Mouse (Mus musculus) E14TG2a.4 (cell line): ENCODE measurements around the gene Slc9a3r1.

Source experiments
- CTCF ChIP-seq: conservative IDR thresholded peaks from 2 replicates; pipeline ENCODE4 v1.5.1; 2014; ENCODE audit warnings: low read length
- POU5F1 ChIP-seq: IDR thresholded peaks from 2 replicates; pipeline ENCODE4 v1.6.1; 2014; ENCODE audit warnings: low read length, borderline replicate concordance

DNA sequence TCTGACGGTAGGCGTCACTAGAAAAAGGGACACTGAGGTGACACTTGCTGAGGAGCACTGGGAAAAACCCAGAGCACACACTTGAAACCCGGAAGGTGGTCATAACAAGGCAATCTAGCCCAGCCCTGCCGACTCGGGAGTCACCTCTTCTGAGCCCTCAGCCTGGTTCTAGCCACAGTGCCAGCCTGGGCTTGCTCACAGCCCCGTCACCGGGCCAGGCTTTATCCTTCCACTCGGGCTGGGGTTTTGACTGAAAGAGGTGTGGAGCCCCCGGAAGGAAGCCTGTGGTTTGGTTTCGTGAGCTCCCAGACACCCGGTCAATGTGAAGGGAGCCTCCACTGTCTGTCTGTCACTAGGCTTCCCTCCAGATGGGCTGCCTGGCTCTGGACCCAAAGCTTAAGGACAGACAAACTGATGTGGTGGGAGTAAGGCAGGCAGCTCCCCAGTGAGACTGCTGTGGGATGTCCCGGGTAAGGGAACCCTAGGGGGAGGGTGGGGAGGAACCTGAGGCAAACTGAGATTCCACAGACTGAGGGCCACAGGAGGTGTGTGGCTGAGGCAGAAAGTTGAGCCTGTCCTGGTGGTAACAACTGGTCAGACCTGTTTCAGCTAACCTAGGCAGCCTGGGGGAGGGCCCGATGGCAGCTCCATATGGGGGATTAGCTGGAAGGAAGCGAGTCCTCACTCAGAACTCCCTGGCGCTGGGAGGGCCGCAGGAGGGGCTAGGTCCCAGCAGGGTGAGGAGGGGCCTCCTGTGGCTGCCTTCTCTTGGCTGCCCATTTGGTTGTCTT lies 10.6 kb downstream of the Slc9a3r1 start:
- TF ChIP-seq CTCF, result no peak
- TF ChIP-seq POU5F1, result no peak
